Mouse (Mus musculus): ENCODE data around the gene Nfx1. TPM values are rescaled to one million over a fixed set of nuclear protein-coding genes. Genes with fewer than 3 reads are reported as not detected.

Gene Nfx1
- polyA plus RNA-seq, 1 experiment from 2014 or later: 19.4 TPM

DNA sequence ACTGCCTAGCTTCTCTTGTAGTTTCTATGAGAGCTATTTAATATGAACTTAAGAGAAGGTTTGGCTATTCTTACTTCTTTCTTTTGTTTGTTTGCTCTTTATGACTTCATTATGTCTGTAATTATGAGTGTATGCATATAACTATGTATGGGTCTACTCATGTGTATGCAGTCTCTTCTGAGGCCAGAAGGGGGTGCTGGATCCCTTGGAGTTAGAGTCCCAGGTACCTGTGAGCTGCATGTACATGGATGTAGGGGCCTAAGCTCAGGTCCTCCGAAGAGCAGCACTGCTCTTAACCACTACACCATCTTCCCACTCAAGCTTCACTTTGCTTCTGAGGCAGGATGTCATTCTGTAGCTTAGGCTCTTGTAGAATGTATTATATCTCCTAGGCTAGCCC is 17.2 kb upstream of the Nfx1 start:
- no peaks in the 10 kb centered on the region for H3K27me3 ChIP-seq (ENCODE audit: insufficient read depth, low read length)
- no peak overlapping the region for H3K9ac ChIP-seq (replicated peaks)
- no peaks in the 10 kb centered on the region for H3K9me3 ChIP-seq (ENCODE audit: low read length)
- ATAC-seq (peak; percentile 47; the same call in 1 of the 2 replicates), DNase-seq (peak; percentile 54)
- WGBS (ENCODE audit: insufficient replicate concordance): 68% methylated on average over 1 of the region's 1 CpGs
- TF ChIP-seq EP300 (IDR thresholded peaks at IDR 0.05; ENCODE audit: low read depth) (no peak), CTCF (IDR thresholded peaks at IDR 0.05; ENCODE audit: low read depth) (peak; percentile 76)
- H3K4me2 ChIP-seq (ENCODE audit: low read depth, low read length): no peak overlapping the region
- no peak overlapping the region for H3K27ac ChIP-seq (ENCODE audit: low read depth)
- H3K36me3 ChIP-seq (replicated peaks; ENCODE audit: insufficient read depth, low read length): peaks cover 47% of the 10 kb centered on the region
- H3K4me3 ChIP-seq (ENCODE audit: low read depth, low read length): no peak overlapping the region
- peaks cover 10% of the 10 kb centered on the region for H3K4me1 ChIP-seq (ENCODE audit: insufficient read depth)

DNA sequence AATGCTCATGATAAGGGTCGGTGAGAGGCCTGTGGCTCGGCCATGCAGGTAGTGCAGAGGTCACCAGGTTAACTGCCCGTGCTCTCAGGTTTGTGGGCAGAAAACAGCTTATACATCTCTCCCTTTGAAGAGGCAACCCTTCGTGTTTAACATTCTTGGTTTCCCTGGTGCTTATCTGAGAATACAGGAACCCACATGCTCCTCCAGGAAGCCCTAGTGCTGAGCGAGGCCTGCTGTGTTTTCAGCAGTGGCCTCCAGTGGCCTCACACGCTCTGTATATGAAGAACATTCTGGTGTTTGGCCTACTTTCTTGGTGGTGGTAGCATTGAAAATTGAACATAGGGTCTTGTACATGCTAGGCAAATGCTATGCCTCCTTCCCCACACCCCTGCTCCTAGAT is 14.8 kb upstream of the Nfx1 start:
- no peak overlapping the region for H3K4me3 ChIP-seq (ENCODE audit: low read depth, low read length)
- no peak overlapping the region for H3K4me2 ChIP-seq (ENCODE audit: low read depth, low read length)
- 48% methylated on average over 6 of the region's 6 CpGs for WGBS (ENCODE audit: insufficient replicate concordance)
- no peak for DNase-seq
- H3K36me3 ChIP-seq (replicated peaks; ENCODE audit: insufficient read depth, low read length): peaks cover 61% of the 10 kb centered on the region
- H3K9me3 ChIP-seq (ENCODE audit: low read length): no peaks in the 10 kb centered on the region
- H3K9ac ChIP-seq (replicated peaks): no peak overlapping the region
- no peaks in the 10 kb centered on the region for H3K27me3 ChIP-seq (ENCODE audit: insufficient read depth, low read length)
- no peak for ATAC-seq
- TF ChIP-seq EP300 (IDR thresholded peaks at IDR 0.05; ENCODE audit: low read depth) (no peak), CTCF (IDR thresholded peaks at IDR 0.05; ENCODE audit: low read depth) (no peak)
- H3K4me1 ChIP-seq (ENCODE audit: insufficient read depth): no peaks in the 10 kb centered on the region
- H3K27ac ChIP-seq (ENCODE audit: low read depth): no peak overlapping the region

DNA sequence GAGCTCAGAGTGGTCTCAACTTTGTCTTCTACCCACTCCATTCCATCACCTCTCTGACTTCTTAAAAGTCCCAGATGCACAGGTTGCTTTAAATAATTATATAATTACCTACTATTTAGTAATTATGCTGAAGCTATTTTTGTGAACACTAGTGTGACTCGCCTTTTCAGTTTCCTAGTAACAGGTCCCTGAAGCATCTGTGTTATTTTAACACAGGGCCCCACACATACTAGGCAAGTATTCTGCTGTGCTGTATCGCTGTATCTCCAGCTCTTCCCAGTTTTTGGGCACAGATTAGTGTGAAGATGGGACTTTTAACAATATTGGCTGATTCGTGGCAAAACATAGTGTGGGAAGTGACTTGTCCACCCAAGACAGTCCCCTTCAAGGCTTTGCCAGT is 7.2 kb upstream of the Nfx1 start:
- DNase-seq: no peak
- H3K4me3 ChIP-seq (ENCODE audit: low read depth, low read length): no peak overlapping the region
- H3K27ac ChIP-seq (ENCODE audit: low read depth): no peak overlapping the region
- WGBS (ENCODE audit: insufficient replicate concordance): 86% methylated on average over 3 of the region's 3 CpGs
- H3K9me3 ChIP-seq (ENCODE audit: low read length): no peaks in the 10 kb centered on the region
- H3K9ac ChIP-seq (replicated peaks): no peak overlapping the region
- no peak overlapping the region for H3K4me2 ChIP-seq (ENCODE audit: low read depth, low read length)
- no peaks in the 10 kb centered on the region for H3K27me3 ChIP-seq (ENCODE audit: insufficient read depth, low read length)
- H3K4me1 ChIP-seq (ENCODE audit: insufficient read depth): no peaks in the 10 kb centered on the region
- no peak for ATAC-seq
- no peak for TF ChIP-seq CTCF (IDR thresholded peaks at IDR 0.05; ENCODE audit: low read depth)
- no peak for TF ChIP-seq EP300 (IDR thresholded peaks at IDR 0.05; ENCODE audit: low read depth)
- peaks cover 64% of the 10 kb centered on the region for H3K36me3 ChIP-seq (replicated peaks; ENCODE audit: insufficient read depth, low read length)

DNA sequence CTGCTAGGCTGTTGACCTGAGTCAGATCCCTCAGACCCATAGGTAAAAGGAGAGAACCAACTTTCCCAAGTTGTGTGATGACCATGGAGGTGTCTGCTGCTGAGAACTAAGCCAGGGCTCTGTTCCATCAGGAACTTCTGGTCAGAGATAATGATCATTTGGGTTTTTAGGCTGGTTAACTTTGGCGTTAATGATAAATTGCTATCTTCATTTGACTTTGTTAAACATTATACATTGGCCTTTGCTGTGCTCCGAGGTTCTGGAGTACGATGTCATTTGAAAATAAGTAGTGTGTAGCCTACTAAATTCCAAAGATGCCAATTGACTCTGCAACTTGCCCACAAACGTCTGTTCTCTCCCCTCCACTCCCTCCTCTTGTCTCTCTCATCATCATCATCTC is 1.5 kb upstream of the Nfx1 start:
- no peak for ATAC-seq
- 0 out of 2 replicates have a peak overlapping the region, but pooled peaks have one; percentile 3 for H3K27ac ChIP-seq (ENCODE audit: low read depth)
- H3K36me3 ChIP-seq (replicated peaks; ENCODE audit: insufficient read depth, low read length): peaks cover 21% of the 10 kb centered on the region
- H3K4me2 ChIP-seq (ENCODE audit: low read depth, low read length): no peak overlapping the region
- no peak for TF ChIP-seq CTCF (IDR thresholded peaks at IDR 0.05; ENCODE audit: low read depth)
- no peak for TF ChIP-seq EP300 (IDR thresholded peaks at IDR 0.05; ENCODE audit: low read depth)
- peaks cover 22% of the 10 kb centered on the region; the same call in 1 of the 2 replicates for H3K4me1 ChIP-seq (ENCODE audit: insufficient read depth)
- H3K9me3 ChIP-seq (ENCODE audit: low read length): no peaks in the 10 kb centered on the region
- H3K9ac ChIP-seq (replicated peaks): no peak overlapping the region
- H3K4me3 ChIP-seq (ENCODE audit: low read depth, low read length): no peak overlapping the region
- 61% methylated on average over 4 of the region's 4 CpGs for WGBS (ENCODE audit: insufficient replicate concordance)
- H3K27me3 ChIP-seq (ENCODE audit: insufficient read depth, low read length): no peaks in the 10 kb centered on the region
- no peak for DNase-seq

DNA sequence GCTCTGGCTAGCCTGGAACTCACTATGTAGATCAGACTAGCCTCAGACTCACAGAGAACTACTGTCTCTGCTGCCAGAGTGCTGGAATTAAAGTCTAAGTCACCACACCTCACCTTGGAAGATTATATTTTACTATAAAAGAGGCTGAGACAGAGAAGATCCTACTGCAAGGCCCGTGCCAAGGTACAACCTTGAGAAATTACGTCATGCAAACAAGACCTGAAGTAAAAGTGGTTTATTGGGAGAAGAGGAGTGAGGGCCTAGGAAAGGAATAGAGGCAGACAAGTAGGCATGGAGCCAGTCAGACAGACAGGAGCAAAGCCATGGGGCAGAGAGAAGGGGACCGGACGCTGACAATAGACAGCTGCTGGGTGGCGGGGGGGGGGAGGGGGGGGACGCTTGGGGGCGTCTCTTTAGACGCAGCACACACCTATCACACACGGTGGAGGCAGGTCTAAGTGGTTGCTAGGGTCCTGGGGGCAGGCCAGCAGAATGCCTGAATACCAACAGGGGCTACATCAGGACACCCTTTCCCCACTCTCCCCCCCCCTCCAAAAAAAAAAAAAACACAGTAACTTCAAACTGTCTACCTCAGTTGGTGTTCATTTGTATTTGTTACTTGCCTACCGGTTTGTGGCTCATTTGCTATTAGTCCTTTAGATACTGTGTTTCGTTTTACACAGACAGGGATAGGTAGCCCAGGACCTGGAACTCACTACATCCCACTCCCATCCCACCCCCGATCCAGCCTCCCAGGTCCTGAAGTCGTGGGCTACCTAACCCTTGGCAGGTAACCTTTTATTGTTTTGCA is 720 bp upstream of the Nfx1 start:
- Histone ChIP-seq H3K4me3 (ENCODE audit: low read depth, low read length) (peak overlapping the region; percentile 98), H3K4me1 (ENCODE audit: insufficient read depth) (peaks cover 22% of the 10 kb centered on the region; the same call in 1 of the 2 replicates), H3K27me3 (ENCODE audit: insufficient read depth, low read length) (no peaks in the 10 kb centered on the region), H3K27ac (ENCODE audit: low read depth) (peak overlapping the region; percentile 98), H3K36me3 (replicated peaks; ENCODE audit: insufficient read depth, low read length) (peaks cover 14% of the 10 kb centered on the region), H3K4me2 (ENCODE audit: low read depth, low read length) (peak overlapping the region; percentile 91), H3K9me3 (ENCODE audit: low read length) (no peaks in the 10 kb centered on the region), H3K9ac (replicated peaks) (peak overlapping the region; percentile 88)
- WGBS (ENCODE audit: insufficient replicate concordance): 8% methylated on average over 12 of the region's 13 CpGs
- TF ChIP-seq EP300 (IDR thresholded peaks at IDR 0.05; ENCODE audit: low read depth) (no peak), CTCF (IDR thresholded peaks at IDR 0.05; ENCODE audit: low read depth) (no peak)
- peak; percentile 12; the same call in 1 of the 2 replicates for ATAC-seq
- DNase-seq: peak; percentile 51

DNA sequence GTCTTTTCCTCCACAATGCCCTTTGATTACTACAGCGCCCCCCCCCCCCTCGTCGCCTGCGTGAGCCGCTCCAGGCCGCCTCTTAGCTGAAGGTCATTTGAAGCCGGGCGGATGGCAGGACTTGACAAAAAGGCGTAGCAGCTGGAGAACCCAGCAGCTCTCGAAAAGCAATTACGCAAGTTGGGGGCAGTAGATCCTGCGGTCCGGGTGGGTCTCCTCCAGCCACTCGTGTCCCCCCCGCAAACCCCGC is 189 bp upstream of the Nfx1 start:
- ATAC-seq: peak; percentile 47
- Histone ChIP-seq H3K27me3 (ENCODE audit: insufficient read depth, low read length) (no peaks in the 10 kb centered on the region), H3K36me3 (replicated peaks; ENCODE audit: insufficient read depth, low read length) (peaks cover 14% of the 10 kb centered on the region), H3K9me3 (ENCODE audit: low read length) (no peaks in the 10 kb centered on the region), H3K4me3 (ENCODE audit: low read depth, low read length) (peak overlapping the region; percentile 98), H3K9ac (replicated peaks) (peak overlapping the region; percentile 88), H3K4me2 (ENCODE audit: low read depth, low read length) (peak overlapping the region; percentile 91), H3K27ac (ENCODE audit: low read depth) (peak overlapping the region; percentile 98), H3K4me1 (ENCODE audit: insufficient read depth) (peaks cover 22% of the 10 kb centered on the region; the same call in 1 of the 2 replicates)
- no peak for DNase-seq
- 1% methylated on average over 15 of the region's 16 CpGs for WGBS (ENCODE audit: insufficient replicate concordance)
- TF ChIP-seq EP300 (IDR thresholded peaks at IDR 0.05; ENCODE audit: low read depth) (no peak), CTCF (IDR thresholded peaks at IDR 0.05; ENCODE audit: low read depth) (no peak)
